44 mouse cellular contexts compared by ENCODE assay signal in the genomic region with DNA sequence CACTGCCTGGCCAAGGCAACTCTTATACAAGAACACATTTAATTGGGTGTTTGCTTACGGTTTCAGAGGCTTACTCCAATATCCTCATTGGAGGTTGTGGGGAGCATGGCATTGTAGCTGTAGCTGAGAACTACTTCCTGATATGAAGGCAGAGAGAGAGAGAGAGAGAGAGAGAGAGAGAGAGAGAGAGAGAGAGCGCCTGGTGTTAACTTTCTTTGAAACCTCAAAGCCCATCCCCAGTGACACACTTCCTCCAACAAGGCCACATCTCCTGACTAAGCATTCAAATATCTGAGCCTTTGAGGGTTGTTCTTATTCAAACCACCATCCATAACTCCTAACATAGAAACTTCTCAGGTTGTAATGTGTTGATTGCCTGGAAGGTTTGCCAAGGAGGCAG. TPM values are rescaled to one million over a fixed set of nuclear protein-coding genes. Genes with fewer than 3 reads are reported as not detected.
"Had no signal": no experiment of that assay in that cellular context is flagged by ENCODE, and none has a peak within 500 bp of the region (broad histone marks: within the 10 kb centered on the region; RNA-seq: fewer than 3 reads in every experiment).

No protein-coding gene starts in this region.

- H3K9ac ChIP-seq: heart, embryonic 12.5 days; hindbrain, embryonic 12.5 days; hindbrain, embryonic 14.5 days; intestine, embryonic 15.5 days; limb, embryonic 13.5 days; limb, embryonic 15.5 days; liver, embryonic 12.5 days; liver, embryonic 14.5 days had no signal

- H3K27me3 ChIP-seq: heart, embryonic 12.5 days; hindbrain, embryonic 12.5 days; intestine, embryonic 15.5 days; limb, embryonic 13.5 days; limb, embryonic 15.5 days; liver, embryonic 12.5 days had no signal

- H3K27ac ChIP-seq: heart, embryonic 10.5 days; hindbrain, embryonic 10.5 days; hindbrain, embryonic 12.5 days; hindbrain, embryonic 14.5 days; intestine, embryonic 15.5 days; limb, embryonic 13.5 days; limb, embryonic 15.5 days; liver, embryonic 12.5 days; liver, embryonic 14.5 days had no signal

- H3K9me3 ChIP-seq: heart, embryonic 10.5 days; heart, embryonic 12.5 days; hindbrain, embryonic 10.5 days; hindbrain, embryonic 12.5 days; intestine, embryonic 15.5 days; limb, embryonic 13.5 days; limb, embryonic 15.5 days; liver, embryonic 12.5 days had no signal

- DNase-seq: gastrocnemius, postnatal 14 days; heart, adult 18-20 months; heart, postnatal 10 days; heart, postnatal 4 days; kidney, adult 11 months; kidney, adult 8-10 months; kidney, postnatal 10 days; kidney, postnatal 25 days; layer of hippocampus, adult 9-11 months; layer of hippocampus, postnatal 36 days; left cerebral cortex, postnatal 4 days had no signal

- H3K36me3 ChIP-seq: heart, embryonic 10.5 days; heart, embryonic 12.5 days; hindbrain, embryonic 10.5 days; hindbrain, embryonic 12.5 days; intestine, embryonic 15.5 days; limb, embryonic 13.5 days; limb, embryonic 15.5 days; liver, embryonic 12.5 days had no signal

- H3K4me1 ChIP-seq: heart, embryonic 10.5 days; heart, embryonic 12.5 days; hindbrain, embryonic 10.5 days; hindbrain, embryonic 12.5 days; intestine, embryonic 15.5 days; limb, embryonic 13.5 days; limb, embryonic 15.5 days; liver, embryonic 12.5 days had no signal

- H3K4me3 ChIP-seq: heart, embryonic 10.5 days; heart, embryonic 12.5 days; hindbrain, embryonic 10.5 days; hindbrain, embryonic 12.5 days; intestine, embryonic 15.5 days; limb, embryonic 13.5 days; limb, embryonic 15.5 days; liver, embryonic 12.5 days had no signal

- ATAC-seq: hindbrain, embryonic 16.5 days; inflammation-experienced regulatory T-cells, adult 6 months; intestine, embryonic 15.5 days; liver, embryonic 12.5 days had no signal

- H3K4me2 ChIP-seq: heart, embryonic 12.5 days; hindbrain, embryonic 12.5 days; hindbrain, embryonic 14.5 days; intestine, embryonic 15.5 days; limb, embryonic 13.5 days; limb, embryonic 15.5 days; liver, embryonic 12.5 days had no signal

RNA-seq across cellular contexts. Expression of a gene that starts 7.5 kb away (rescaled TPM):
- total RNA-seq: gastrocnemius, adult 18-20 months; gastrocnemius, adult 8-10 months; gastrocnemius, postnatal 14 days; gastrocnemius, postnatal 4 days; granulocyte monocyte progenitor cell, adult 5-6 weeks; heart, adult 18-20 months; heart, adult 8-10 months; heart, postnatal 10 days; heart, postnatal 25 days; heart, postnatal 4 days; layer of hippocampus, adult 18-20 months; layer of hippocampus, adult 8-10 months; layer of hippocampus, postnatal 14 days; layer of hippocampus, postnatal 36 days; left cerebral cortex, adult 18-20 months; left cerebral cortex, adult 8-10 months; left cerebral cortex, postnatal 10 days; left cerebral cortex, postnatal 25 days; left cerebral cortex, postnatal 4 days; liver, adult 2 months had no signal
- polyA plus RNA-seq: heart, embryonic 10.5 days; heart, embryonic 12.5 days; heart, embryonic 14.5 days; heart, embryonic 16.5 days; hindbrain, embryonic 10.5 days; hindbrain, embryonic 12.5 days; hindbrain, embryonic 14.5 days; hindbrain, embryonic 16.5 days; inflammation-experienced regulatory T-cells, adult 6 months; intestine, embryonic 15.5 days; kidney, embryonic 14.5 days; kidney, embryonic 16.5 days; large intestine, adult 2 months; limb, embryonic 11.5 days; limb, embryonic 13.5 days; limb, embryonic 15.5 days; liver, adult 2 months; liver, embryonic 12.5 days; liver, embryonic 14.5 days; liver, embryonic 16.5 days had no signal

RNA-seq across cellular contexts. Expression of a gene that starts 14.0 kb away (rescaled TPM):
- total RNA-seq: gastrocnemius, adult 18-20 months; gastrocnemius, adult 8-10 months; gastrocnemius, postnatal 14 days; gastrocnemius, postnatal 4 days; granulocyte monocyte progenitor cell, adult 5-6 weeks; heart, adult 18-20 months; heart, adult 8-10 months; heart, postnatal 10 days; heart, postnatal 25 days; heart, postnatal 4 days; layer of hippocampus, adult 18-20 months; layer of hippocampus, adult 8-10 months; layer of hippocampus, postnatal 14 days; layer of hippocampus, postnatal 36 days; left cerebral cortex, adult 18-20 months; left cerebral cortex, adult 8-10 months; left cerebral cortex, postnatal 10 days; left cerebral cortex, postnatal 25 days; left cerebral cortex, postnatal 4 days; liver, adult 2 months had no signal
- polyA plus RNA-seq: heart, embryonic 10.5 days; heart, embryonic 12.5 days; heart, embryonic 14.5 days; heart, embryonic 16.5 days; hindbrain, embryonic 10.5 days; hindbrain, embryonic 12.5 days; hindbrain, embryonic 14.5 days; hindbrain, embryonic 16.5 days; inflammation-experienced regulatory T-cells, adult 6 months; intestine, embryonic 15.5 days; kidney, embryonic 14.5 days; kidney, embryonic 16.5 days; large intestine, adult 2 months; limb, embryonic 11.5 days; limb, embryonic 13.5 days; limb, embryonic 15.5 days; liver, adult 2 months; liver, embryonic 12.5 days; liver, embryonic 14.5 days; liver, embryonic 16.5 days had no signal

RNA-seq across cellular contexts. Expression of a gene that starts 14.1 kb away (rescaled TPM):
- total RNA-seq: gastrocnemius, adult 18-20 months; gastrocnemius, adult 8-10 months; gastrocnemius, postnatal 14 days; gastrocnemius, postnatal 4 days; granulocyte monocyte progenitor cell, adult 5-6 weeks; heart, adult 18-20 months; heart, adult 8-10 months; heart, postnatal 10 days; heart, postnatal 25 days; heart, postnatal 4 days; layer of hippocampus, adult 18-20 months; layer of hippocampus, adult 8-10 months; layer of hippocampus, postnatal 14 days; layer of hippocampus, postnatal 36 days; left cerebral cortex, adult 18-20 months; left cerebral cortex, adult 8-10 months; left cerebral cortex, postnatal 10 days; left cerebral cortex, postnatal 25 days; left cerebral cortex, postnatal 4 days; liver, adult 2 months had no signal
- polyA plus RNA-seq: heart, embryonic 10.5 days; heart, embryonic 12.5 days; heart, embryonic 14.5 days; heart, embryonic 16.5 days; hindbrain, embryonic 10.5 days; hindbrain, embryonic 12.5 days; hindbrain, embryonic 14.5 days; hindbrain, embryonic 16.5 days; inflammation-experienced regulatory T-cells, adult 6 months; intestine, embryonic 15.5 days; kidney, embryonic 14.5 days; kidney, embryonic 16.5 days; large intestine, adult 2 months; limb, embryonic 11.5 days; limb, embryonic 13.5 days; limb, embryonic 15.5 days; liver, adult 2 months; liver, embryonic 12.5 days; liver, embryonic 14.5 days; liver, embryonic 16.5 days had no signal

RNA-seq across cellular contexts. Expression of a gene that starts 27.1 kb away (rescaled TPM):
- total RNA-seq: gastrocnemius, adult 18-20 months; gastrocnemius, adult 8-10 months; gastrocnemius, postnatal 14 days; gastrocnemius, postnatal 4 days; granulocyte monocyte progenitor cell, adult 5-6 weeks; heart, adult 18-20 months; heart, adult 8-10 months; heart, postnatal 10 days; heart, postnatal 25 days; heart, postnatal 4 days; layer of hippocampus, adult 18-20 months; layer of hippocampus, postnatal 14 days; layer of hippocampus, postnatal 36 days; left cerebral cortex, adult 18-20 months; left cerebral cortex, adult 8-10 months; left cerebral cortex, postnatal 10 days; left cerebral cortex, postnatal 25 days; left cerebral cortex, postnatal 4 days; liver, adult 2 months had no signal
- polyA plus RNA-seq: heart, embryonic 10.5 days; heart, embryonic 12.5 days; heart, embryonic 14.5 days; heart, embryonic 16.5 days; hindbrain, embryonic 10.5 days; hindbrain, embryonic 12.5 days; hindbrain, embryonic 14.5 days; hindbrain, embryonic 16.5 days; inflammation-experienced regulatory T-cells, adult 6 months; intestine, embryonic 15.5 days; kidney, embryonic 14.5 days; kidney, embryonic 16.5 days; limb, embryonic 11.5 days; limb, embryonic 13.5 days; limb, embryonic 15.5 days; liver, adult 2 months; liver, embryonic 12.5 days; liver, embryonic 14.5 days; liver, embryonic 16.5 days had no signal

RNA-seq across cellular contexts. Expression of a gene that starts 35.9 kb away (rescaled TPM):
- total RNA-seq: gastrocnemius, adult 18-20 months; gastrocnemius, adult 8-10 months; gastrocnemius, postnatal 14 days; gastrocnemius, postnatal 4 days; granulocyte monocyte progenitor cell, adult 5-6 weeks; heart, adult 18-20 months; heart, adult 8-10 months; heart, postnatal 10 days; heart, postnatal 25 days; heart, postnatal 4 days; layer of hippocampus, adult 18-20 months; layer of hippocampus, adult 8-10 months; layer of hippocampus, postnatal 14 days; layer of hippocampus, postnatal 36 days; left cerebral cortex, adult 18-20 months; left cerebral cortex, adult 8-10 months; left cerebral cortex, postnatal 10 days; left cerebral cortex, postnatal 25 days; left cerebral cortex, postnatal 4 days; liver, adult 2 months had no signal
- polyA plus RNA-seq: heart, embryonic 10.5 days; heart, embryonic 12.5 days; heart, embryonic 14.5 days; heart, embryonic 16.5 days; hindbrain, embryonic 10.5 days; hindbrain, embryonic 12.5 days; hindbrain, embryonic 14.5 days; hindbrain, embryonic 16.5 days; inflammation-experienced regulatory T-cells, adult 6 months; intestine, embryonic 15.5 days; kidney, embryonic 14.5 days; large intestine, adult 2 months; limb, embryonic 11.5 days; limb, embryonic 13.5 days; limb, embryonic 15.5 days; liver, adult 2 months; liver, embryonic 12.5 days; liver, embryonic 14.5 days; liver, embryonic 16.5 days had no signal
